Mouse (Mus musculus) MEL (cell line): ENCODE measurements around the gene Ubap1.

ENCODE experiments used
- GATA1 ChIP-seq: IDR thresholded peaks from 2 replicates; pipeline ENCODE4 v1.6.1; 2011; ENCODE audit warnings: low read depth, low read length, improper control_type of control experiment
- NELFE ChIP-seq: IDR thresholded peaks from 2 replicates; pipeline ENCODE4 v1.6.1; 2011; ENCODE audit warnings: low read depth, low read length, improper control_type of control experiment
- USF2 ChIP-seq, 2 experiments: IDR thresholded peaks; 2 replicates each; pipeline ENCODE4 v1.6.1; 2011 to 2012; ENCODE audit warnings: improper control_type of control experiment in 2 of 2, low read length in 2 of 2, borderline replicate concordance in 1 of 2, inconsistent platforms in 1 of 2, low read depth in 1 of 2, mild to moderate bottlenecking in 1 of 2; ENCODE audit not compliant: insufficient read depth in 1 of 2

GRCm38 (mm10) chr4:41314141-41315129 lies 34.4 kb upstream of the Ubap1 start, which contains the start of gene Dcaf12:
- TF ChIP-seq NELFE (peak; percentile 78), GATA1 (no peak), USF2 (IDR thresholded peaks at IDR 0.05; ENCODE audit: borderline replicate concordance in 1 of 2, insufficient read depth in 1 of 2, low read depth in 1 of 2, low read length in 2 of 2) (no peak)
